Mouse (Mus musculus) cerebellum, adult 2 months (tissue): ENCODE measurements around the gene Grb10.

Experiments
- CTCF ChIP-seq: fragments of 200-500 bp; IDR thresholded peaks from 2 replicates; pipeline ENCODE4 v1.5.1; 2011; ENCODE audit warnings: low read depth, mild to moderate bottlenecking, control low read depth, low read length, moderate library complexity, borderline replicate concordance; ENCODE audit not compliant: insufficient read depth
- POLR2A ChIP-seq: fragments of 200-500 bp; IDR thresholded peaks from 2 replicates; pipeline ENCODE4 v1.6.1; 2011; ENCODE audit warnings: low read length, control low read depth, borderline replicate concordance; ENCODE audit not compliant: insufficient read depth

DNA sequence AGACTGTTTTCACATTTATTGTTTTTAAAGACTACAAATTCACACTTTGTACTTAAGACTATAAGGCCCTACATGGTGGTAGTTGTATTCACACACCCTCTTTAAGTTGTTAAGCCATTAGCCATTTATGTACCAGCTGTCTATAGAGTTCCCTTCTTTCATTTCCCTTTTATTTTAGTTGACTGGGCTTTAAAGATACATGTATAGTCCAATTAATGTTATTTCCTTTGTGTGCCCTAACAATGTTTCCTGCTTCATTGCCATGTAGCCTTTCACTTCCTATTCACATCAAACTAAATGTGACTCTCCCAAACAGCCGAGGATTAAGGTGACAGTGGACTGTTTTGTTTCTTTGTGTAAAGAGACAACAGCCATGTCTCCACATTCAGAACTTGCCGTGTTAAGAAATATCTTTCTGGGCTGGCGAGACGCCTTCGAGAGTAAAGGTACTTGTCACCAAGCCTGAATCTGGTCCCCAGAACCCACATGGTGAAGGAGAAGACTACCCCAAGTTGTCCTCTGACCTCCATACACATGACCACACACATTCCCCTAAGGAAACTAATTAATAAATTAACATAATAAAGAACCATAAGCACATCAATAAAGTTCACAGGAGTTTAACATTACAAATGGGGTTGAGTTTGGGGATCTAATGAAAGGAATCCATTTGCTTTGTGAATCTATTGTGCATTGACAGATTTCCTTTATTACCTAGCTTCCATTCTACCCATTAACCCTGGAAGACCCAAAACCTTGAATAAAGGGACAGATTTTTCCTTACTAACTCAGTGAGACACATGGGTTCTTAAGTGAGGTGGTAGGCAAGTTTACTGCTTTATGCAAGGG is 97.4 kb downstream of the Grb10 start:
- TF ChIP-seq POLR2A: no peak
- TF ChIP-seq CTCF: no peak
